Mouse (Mus musculus): Measurements from ENCODE around the gene Rerg.

Rerg gene

DNA sequence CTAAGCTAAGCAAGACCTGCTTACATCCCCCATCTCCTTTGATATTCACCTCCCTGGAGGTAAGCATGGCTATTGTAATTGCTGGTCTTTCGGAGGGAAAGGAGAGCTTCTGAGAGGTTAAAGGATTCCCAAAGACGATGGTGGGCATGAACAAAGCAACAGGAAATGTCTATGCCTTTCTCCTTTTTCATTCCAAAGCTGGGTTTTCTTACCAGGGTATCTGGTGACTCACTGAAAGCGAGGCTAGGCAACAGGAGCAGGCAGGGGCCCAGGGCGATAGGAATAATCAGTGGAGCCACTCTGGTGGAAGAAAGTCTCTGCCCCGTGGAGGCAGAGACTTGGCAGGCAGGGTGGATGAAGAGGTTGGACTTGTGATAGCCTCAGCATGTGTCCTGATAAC lies at the start of gene Rerg:
Rerg (minus strand) TSS at position 272 of the 400 bp plus-strand sequence.
- in situ Hi-C loops (cut with MboI), result no loop called here

- in situ Hi-C loops (cut with MboI), result no loop called here
These were observed 47.7 kb upstream of the Rerg start for GRCm38 (mm10) chr6:137217841-137218463.

- in situ Hi-C loops (cut with MboI), result no loop called here
These were observed 41.1 kb upstream of the Rerg start for GRCm38 (mm10) chr6:137211441-137211840.

- in situ Hi-C loops (cut with MboI), result no loop called here
These were observed 40.7 kb upstream of the Rerg start for GRCm38 (mm10) chr6:137210991-137211390.

- in situ Hi-C loops (cut with MboI), result no loop called here
These were observed 39.7 kb upstream of the Rerg start for GRCm38 (mm10) chr6:137209992-137210391.

GRCm38 (mm10) chr6:137207126-137207525 lies 36.8 kb upstream of the Rerg start:
- in situ Hi-C loops (cut with MboI), result no loop called here

DNA sequence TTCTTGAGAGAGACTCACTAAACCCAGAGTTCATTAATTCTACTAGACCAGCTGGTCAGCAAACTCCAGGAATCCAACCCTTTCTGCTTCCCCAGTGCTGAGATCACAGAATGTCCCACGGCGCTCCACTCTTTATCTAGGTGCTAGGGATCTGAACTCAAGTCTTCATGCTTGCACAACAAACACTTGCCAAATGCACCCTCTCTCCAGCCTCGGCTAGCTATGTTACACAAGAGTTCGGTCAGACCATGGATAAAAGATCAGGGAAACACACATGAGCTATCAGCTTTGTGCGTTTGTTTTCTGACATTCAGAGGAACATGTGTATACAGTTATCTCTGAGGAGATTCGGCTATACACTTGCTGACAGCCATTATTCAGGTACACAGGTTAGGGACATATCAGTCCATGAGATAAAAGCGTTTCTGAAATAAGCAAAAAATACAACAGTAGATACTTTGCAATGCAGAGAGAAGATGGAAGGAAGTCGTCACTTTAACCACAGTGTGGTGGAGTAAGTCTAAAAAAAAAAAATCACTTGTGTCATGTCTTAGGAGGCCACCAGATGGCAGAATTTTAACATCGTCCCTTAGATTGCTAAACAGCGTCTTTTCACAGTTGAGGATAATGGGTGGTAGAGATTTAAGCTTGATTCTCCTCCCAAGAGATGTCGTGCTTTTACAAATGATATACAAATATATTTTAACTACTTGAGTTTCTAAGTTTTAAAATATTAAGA lies 35.5 kb upstream of the Rerg start:
- in situ Hi-C loops (cut with MboI), result no loop called here

DNA sequence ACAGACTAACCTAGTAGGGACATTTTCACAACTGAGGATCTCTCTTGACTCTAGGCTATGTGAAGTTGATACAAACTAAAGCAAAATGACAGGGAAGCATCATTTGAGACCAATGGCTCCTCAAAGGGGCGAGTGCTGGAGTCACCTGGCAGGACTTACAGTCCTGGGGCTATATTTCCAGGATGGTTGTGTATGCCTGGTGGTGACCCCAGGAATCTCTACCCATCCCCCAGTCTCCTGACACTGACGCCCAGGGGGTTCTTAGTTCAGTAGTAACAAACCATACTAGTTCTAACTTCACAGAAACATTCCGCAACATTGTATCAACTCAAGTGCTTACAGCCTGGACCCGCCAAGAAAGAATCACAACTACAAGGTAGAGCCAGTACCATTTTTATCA lies 32.4 kb upstream of the Rerg start:
- in situ Hi-C loops (cut with MboI), result no loop called here

DNA sequence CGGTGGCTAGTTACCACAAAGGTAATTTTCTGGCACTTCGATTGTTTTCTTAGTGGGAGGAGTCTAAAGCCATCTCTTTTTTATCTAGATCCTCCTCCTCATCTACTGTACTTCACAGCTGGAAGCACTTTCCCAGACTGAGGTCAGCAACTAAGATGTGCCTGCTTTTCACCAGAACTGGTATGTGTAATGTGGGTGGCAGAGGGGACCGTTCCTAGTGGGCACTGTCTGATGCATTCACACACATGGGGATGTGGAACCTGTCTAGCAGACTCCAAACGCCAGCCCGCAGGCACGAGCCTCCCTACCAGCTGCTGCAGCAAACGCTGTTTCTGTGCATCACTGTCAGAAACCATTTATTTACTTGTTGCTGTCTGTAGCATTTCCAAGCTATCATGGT lies 31.3 kb upstream of the Rerg start:
- in situ Hi-C loops (cut with MboI), result no loop called here

DNA sequence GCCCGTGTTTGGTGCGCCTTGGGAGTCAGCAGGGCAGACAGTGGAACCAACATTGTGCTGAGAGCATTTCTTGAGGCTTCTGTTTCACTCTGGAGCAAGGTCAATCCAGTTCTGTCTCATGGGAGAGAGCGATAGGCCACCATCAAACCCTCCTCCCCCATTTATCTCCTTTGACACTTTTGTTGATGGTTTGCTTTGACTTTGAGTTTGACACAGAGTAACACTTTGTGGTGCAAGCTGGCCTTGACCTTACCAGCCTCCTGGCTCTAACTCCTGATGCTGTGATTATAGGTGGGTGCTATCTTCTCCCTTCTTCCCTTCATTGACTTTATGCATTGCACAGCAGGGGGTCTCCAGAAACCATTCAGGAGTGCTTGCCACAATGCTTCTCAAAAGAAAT lies 30.9 kb upstream of the Rerg start:
- in situ Hi-C loops (cut with MboI), result no loop called here

- in situ Hi-C loops (cut with MboI), result no loop called here
These were observed 21.8 kb upstream of the Rerg start for GRCm38 (mm10) chr6:137192063-137192462.

DNA sequence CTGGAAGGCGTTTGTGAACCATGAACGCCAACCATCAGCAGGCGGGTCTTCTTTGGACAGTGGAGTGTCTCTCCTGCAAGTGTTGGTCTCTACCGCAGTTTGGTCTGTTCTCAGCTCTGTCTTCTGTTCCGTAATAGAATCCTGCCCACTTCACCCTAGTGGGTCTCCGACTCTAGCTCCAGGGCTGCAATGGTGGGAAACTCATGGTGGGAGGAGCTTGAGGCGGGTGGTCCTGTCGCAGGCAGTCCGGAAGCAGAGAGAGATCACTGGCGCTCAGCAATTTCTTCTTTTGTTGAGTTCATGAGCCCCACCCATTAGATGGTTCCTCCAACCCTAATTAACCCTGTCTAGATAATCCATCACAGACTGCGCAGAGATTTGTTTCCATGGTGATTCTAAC lies 20.7 kb upstream of the Rerg start:
- in situ Hi-C loops (cut with MboI), result no loop called here

DNA sequence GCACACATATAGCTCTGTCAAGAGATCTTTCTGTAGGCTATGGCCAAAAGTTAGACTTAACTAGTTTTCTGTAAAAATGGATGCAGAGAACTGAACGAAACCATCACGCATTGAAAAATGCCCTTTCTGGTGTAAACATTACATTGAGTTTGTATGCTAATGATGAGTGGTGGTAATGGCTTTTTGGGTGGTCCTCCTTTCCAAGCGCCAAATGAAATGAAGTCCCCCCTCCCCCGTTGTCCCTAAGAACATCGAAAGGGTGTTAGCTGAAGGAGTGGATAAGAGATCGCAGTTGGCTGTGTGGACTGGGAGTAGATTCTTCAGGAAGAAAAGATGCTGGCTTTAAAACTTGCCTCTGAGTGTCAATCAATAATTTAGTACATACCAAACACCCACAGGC lies 20.3 kb upstream of the Rerg start:
- in situ Hi-C loops (cut with MboI), result no loop called here

- in situ Hi-C loops (cut with MboI), result no loop called here
These were observed 18.2 kb upstream of the Rerg start for GRCm38 (mm10) chr6:137188375-137188926.

DNA sequence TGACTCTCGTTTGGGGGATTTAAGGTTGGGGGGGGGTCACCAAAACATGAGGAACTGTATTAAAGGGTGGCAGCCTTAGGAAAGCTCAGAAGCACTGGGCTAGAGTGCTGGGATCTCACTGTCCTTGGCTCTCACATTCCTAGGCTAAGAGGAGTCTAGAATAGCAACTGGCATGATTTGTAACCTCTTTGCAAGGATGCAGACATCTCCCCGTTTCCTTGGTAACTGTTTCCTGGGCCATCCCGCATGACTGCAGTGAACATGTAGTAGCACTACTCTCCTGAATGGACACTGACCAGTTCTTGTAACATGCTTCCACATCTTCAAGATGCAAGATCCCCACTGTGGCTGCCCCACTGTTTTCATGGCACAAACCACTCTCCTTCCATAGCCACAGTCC lies 17.1 kb upstream of the Rerg start:
- in situ Hi-C loops (cut with MboI), result no loop called here

DNA sequence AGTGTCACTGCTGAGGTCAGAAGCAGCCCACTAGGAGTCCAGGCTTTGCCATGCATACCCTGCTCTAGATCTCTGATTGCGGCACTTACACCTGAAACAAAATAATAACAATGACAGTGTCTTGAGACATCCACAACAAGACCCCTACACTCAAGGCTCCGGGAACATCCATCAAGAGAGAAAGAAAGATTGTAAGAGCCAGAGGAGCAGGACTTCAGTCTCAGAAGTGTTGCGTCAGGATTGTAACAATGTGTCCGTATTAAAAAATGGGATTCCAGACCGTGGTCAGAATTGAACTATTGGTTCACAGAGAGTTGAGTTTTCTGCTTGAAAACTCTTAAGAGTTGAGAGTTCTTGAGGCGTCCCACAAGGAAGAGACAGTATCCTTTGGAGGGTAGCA lies 10.3 kb upstream of the Rerg start:
- in situ Hi-C loops (cut with MboI), result no loop called here

GRCm38 (mm10) chr6:137180115-137180514 lies 9.8 kb upstream of the Rerg start:
- in situ Hi-C loops (cut with MboI), result no loop called here

- in situ Hi-C loops (cut with MboI), result no loop called here
These were observed 8.7 kb upstream of the Rerg start for GRCm38 (mm10) chr6:137179026-137179425.

- in situ Hi-C loops (cut with MboI), result no loop called here
These were observed 349 bp upstream of the Rerg start for GRCm38 (mm10) chr6:137170646-137171045.

DNA sequence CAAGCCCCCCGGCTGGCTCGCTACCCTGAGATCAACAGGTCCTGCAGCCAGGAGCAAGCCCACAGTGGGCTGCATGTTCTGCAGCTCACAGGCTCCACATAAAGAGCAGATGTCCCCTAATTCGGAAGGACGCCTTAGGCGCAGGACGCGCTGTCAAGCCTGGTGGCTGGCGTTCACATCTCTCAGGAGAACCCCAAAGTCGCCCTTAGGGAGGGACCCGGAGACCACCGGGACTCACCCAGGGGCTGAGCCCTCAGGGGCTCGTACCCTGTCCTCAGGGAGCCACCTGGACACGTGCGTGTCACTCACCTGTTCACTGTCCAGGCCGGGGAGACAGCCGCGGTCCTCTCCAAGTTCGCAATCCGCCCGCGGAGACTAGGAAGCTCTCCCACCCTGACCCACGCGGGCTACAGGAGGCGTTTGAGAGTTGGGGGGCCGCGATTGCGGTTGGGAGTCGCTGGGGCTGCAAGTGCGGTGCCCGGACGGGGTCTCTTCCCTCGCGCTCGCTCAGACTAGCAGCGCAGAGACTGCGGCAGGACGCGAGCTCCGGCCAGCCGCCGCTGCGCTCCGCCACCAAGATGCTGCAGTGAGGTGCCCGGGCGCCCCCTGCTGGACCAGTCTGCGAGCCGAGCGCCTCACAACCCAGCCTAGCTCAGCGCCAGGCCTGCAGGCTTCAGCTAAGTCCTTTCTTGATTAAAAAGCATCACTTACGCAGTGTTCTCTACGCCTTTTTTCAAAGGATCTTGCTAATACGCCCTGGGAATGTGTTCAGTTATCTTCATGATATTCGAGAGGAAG lies 927 bp downstream of the Rerg start:
- in situ Hi-C loops (cut with MboI), result no loop called here

DNA sequence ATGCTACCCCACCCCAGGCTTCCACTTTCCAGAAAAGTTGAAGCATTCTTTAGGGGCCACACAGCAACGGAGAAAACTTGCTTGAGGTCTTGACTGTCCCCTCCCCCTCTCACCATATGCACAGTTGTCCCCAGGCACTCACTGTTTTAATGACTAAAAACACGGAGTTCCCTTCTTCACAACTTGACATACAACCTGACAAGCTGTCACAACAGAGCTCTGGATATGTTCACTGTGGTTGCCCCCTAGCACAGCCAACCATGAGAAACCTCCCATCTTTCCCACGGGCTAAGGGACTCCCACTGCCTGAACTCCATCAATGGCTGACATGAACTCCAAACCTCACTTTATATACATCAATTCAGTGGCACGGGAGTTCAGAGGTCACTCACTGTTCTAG lies 3.5 kb downstream of the Rerg start:
- in situ Hi-C loops (cut with MboI), result no loop called here

GRCm38 (mm10) chr6:137163571-137163970 lies 6.7 kb downstream of the Rerg start:
- in situ Hi-C loops (cut with MboI), result no loop called here

GRCm38 (mm10) chr6:137163061-137163460 lies 7.2 kb downstream of the Rerg start:
- in situ Hi-C loops (cut with MboI), result no loop called here
